Mouse (Mus musculus) lung, postnatal 0 days (tissue): ENCODE results near the gene Mmel1. TPM values are rescaled to one million over a fixed set of nuclear protein-coding genes. Genes with fewer than 3 reads are reported as not detected.

Source experiments
- ATAC-seq: fragments of 200-750 bp; cut with Nextera tagmentation; 2 replicates; pipeline ENCODE4 v1.8.0; 2017; ENCODE audit warnings: moderate library complexity
- DNase-seq: peaks from one replicate; pipeline ENCODE4 v3.0.0-alpha.2; 2016; ENCODE audit warnings: low spot score
- H3K27ac ChIP-seq: fragments of 300-500 bp; sonication (generic); 2 replicates; pipeline ENCODE4 v1.5.1; 2014; ENCODE audit warnings: antibody characterized with exemption, mild to moderate bottlenecking, low read length, mixed read lengths
- H3K27me3 ChIP-seq: fragments of 300-500 bp; sonication (generic); replicated peaks from 2 replicates; pipeline ENCODE4 v1.6.1; 2014; ENCODE audit warnings: low read length, mixed read lengths; ENCODE audit not compliant: insufficient read depth
- H3K36me3 ChIP-seq: fragments of 300-500 bp; sonication (generic); 2 replicates; pipeline ENCODE4 v1.6.1; 2014; ENCODE audit warnings: low read length, mixed read lengths; ENCODE audit not compliant: insufficient read depth
- H3K4me1 ChIP-seq: fragments of 300-500 bp; sonication (generic); 2 replicates; pipeline ENCODE4 v1.6.1; 2014; ENCODE audit warnings: antibody characterized with exemption, low read depth, low read length, mixed read lengths; ENCODE audit not compliant: insufficient read depth
- H3K4me2 ChIP-seq: fragments of 300-500 bp; sonication (generic); replicated peaks from 2 replicates; pipeline ENCODE4 v1.6.1; 2014; ENCODE audit warnings: low read depth, mild to moderate bottlenecking, low read length, moderate library complexity, mixed read lengths
- H3K4me3 ChIP-seq: fragments of 300-500 bp; sonication (generic); 2 replicates; pipeline ENCODE4 v1.5.1; 2014; ENCODE audit warnings: low read depth, low read length
- H3K9ac ChIP-seq: fragments of 300-500 bp; sonication (generic); replicated peaks from 2 replicates; pipeline ENCODE4 v1.6.1; 2014; ENCODE audit warnings: low read depth, mild to moderate bottlenecking
- H3K9me3 ChIP-seq: fragments of 300-500 bp; sonication (generic); 2 replicates; pipeline ENCODE4 v1.6.1; 2016; ENCODE audit warnings: low read length, mixed read lengths
- CTCF ChIP-seq: IDR thresholded peaks from 2 replicates; pipeline ENCODE4 v1.5.1; 2016; ENCODE audit warnings: antibody characterized with exemption, mild to moderate bottlenecking
- EP300 ChIP-seq: IDR thresholded peaks from 2 replicates; pipeline ENCODE4 v1.6.1; 2016; ENCODE audit warnings: antibody characterized with exemption, mild to moderate bottlenecking, control low read depth
- WGBS: fragments of 180-500 bp; shearing (Covaris S2); extraction: QIAGEN DNeasy Blood & Tissue Kit; methylation state at CpG from one replicate; pipeline ENCODE4 v1.1.7; 2014; 5-methylcytosine and 5-hydroxymethylcytosine counted together
- polyA plus RNA-seq: library from polyadenylated mRNA; unstranded; fragments of >200 nt; fragmentation: Nextera tagmentation; extraction: Ambion mirVana; gene quantifications from 2 replicates; pipeline ENCODE4 v1.2.1, GENCODE M21; 2015

Mmel1 gene
- polyA plus RNA-seq, 1 experiment from 2014 or later: 0.06 TPM

DNA sequence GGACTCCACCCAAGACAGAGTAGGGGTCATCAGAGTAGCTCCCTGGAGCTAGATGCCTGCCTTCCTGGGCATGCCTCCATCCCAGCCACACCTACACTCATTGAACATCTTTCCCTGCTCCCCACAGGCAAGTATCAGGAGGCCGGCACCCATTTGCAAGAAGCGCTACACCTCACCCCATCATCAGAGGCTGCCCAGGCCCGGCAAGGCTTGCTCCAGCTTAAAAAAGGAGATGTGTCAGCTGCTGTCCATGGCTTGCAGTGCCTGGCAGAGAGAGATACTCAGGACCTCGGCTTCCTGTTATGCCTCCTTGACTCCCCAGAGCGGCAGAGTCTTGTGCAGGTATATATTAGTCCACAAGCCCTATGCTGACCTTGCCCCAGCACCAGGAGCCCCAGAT is 7.4 kb upstream of the Mmel1 start:
- Histone ChIP-seq H3K4me2 (no peak overlapping the region), H3K36me3 (no peaks in the 10 kb centered on the region), H3K9me3 (no peaks in the 10 kb centered on the region), H3K4me3 (no peak overlapping the region), H3K27ac (no peak overlapping the region), H3K4me1 (peaks cover 4% of the 10 kb centered on the region), H3K27me3 (no peaks in the 10 kb centered on the region; the same call in 1 of the 2 replicates), H3K9ac (no peak overlapping the region)
- 66% methylated on average over 5 of the region's 5 CpGs for WGBS
- no peak for ATAC-seq
- no peak for DNase-seq
- TF ChIP-seq EP300 (no peak), CTCF (no peak)

DNA sequence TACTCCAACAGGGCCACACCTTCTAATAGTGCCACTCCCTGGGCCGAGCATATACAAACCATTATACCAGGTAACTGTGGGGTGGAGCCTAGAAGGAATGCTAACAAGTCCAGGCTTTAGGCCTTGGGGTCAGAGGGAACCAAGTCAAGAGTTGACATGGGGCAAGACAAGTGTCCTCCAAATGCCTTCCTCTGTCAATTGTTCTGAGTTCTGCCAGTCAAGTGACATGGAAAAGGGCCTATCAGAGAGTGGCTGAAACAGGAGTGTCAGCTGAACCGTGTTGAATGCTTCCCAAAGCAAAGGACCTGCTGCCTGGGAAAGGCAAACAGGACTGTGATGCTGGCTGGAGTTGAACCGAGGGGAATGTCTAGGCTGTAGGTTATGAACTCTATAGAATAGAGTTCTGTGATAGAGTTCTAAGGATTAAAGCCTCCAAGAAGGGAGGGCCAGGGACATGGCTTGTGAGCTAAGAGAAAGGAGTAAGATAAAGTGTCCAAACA is 5.9 kb upstream of the Mmel1 start:
- 60% methylated on average over 3 of the region's 3 CpGs for WGBS
- DNase-seq (peak; percentile 28), ATAC-seq (peak; percentile 19; the same call in 1 of the 2 replicates)
- Histone ChIP-seq H3K27ac (peak overlapping the region; percentile 48), H3K9me3 (no peaks in the 10 kb centered on the region), H3K4me3 (no peak overlapping the region), H3K27me3 (no peaks in the 10 kb centered on the region; the same call in 1 of the 2 replicates), H3K36me3 (no peaks in the 10 kb centered on the region), H3K4me2 (no peak overlapping the region), H3K9ac (no peak overlapping the region), H3K4me1 (peaks cover 4% of the 10 kb centered on the region)
- TF ChIP-seq CTCF (no peak), EP300 (no peak)

GRCm38 (mm10) chr4:154864271-154864771 is 5.1 kb upstream of the Mmel1 start:
- H3K4me2 ChIP-seq: peak overlapping the region; percentile 55
- DNase-seq (peak; percentile 93), ATAC-seq (peak; percentile 96)
- TF ChIP-seq EP300 (no peak), CTCF (peak; percentile 58)
- no peaks in the 10 kb centered on the region for H3K27me3 ChIP-seq
- peaks cover 4% of the 10 kb centered on the region for H3K4me1 ChIP-seq
- WGBS: 0% methylated on average over 17 of the region's 18 CpGs
- H3K27ac ChIP-seq: peak overlapping the region; percentile 48; the same call in 1 of the 2 replicates
- no peaks in the 10 kb centered on the region for H3K36me3 ChIP-seq
- peak overlapping the region; percentile 31 for H3K4me3 ChIP-seq
- 0 out of 2 replicates have a peak overlapping the region, but pooled peaks have one; percentile 8 for H3K9ac ChIP-seq
- no peaks in the 10 kb centered on the region for H3K9me3 ChIP-seq

DNA sequence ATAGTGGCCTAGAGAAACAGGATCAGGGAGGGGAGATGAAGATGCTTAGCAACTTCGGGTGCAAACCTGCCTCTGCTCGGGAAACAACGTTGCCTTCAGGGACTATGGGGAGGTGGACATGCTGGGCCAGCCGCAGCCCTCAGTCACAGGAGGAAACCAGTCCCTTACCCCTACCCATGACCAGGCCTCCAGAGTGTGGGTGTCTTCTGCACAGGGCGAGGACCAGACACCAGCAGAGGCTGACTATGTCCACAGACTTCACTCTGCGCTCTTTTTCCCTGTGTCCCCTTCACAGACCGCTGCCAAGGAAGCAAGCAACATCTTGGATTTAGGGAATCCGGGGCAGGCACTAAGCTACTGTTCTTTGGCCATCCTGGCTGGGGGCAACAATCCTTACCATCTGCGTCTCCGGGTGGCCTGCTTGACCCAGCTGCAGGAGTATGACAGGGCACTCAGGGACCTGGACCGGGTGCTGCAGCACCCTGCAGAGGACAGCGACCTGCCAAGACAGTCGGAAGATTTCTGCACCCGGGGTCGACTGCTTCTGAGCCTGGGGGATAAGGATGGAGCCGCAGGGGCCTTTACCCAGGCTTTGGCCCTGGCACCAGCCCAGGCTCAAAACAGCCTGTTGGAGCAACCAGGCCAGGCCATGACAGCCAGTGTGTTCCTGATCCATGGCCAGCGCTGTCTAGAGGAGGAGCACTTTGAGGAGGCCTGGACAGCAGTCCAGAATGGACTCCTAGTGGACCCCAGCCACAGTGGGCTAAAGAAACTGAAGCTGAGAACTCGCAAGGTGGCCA is 4.2 kb upstream of the Mmel1 start:
- no peak for ATAC-seq
- 78% methylated on average over 18 of the region's 18 CpGs for WGBS
- Histone ChIP-seq H3K9me3 (no peaks in the 10 kb centered on the region), H3K9ac (0 out of 2 replicates have a peak overlapping the region, but pooled peaks have one; percentile 8), H3K4me2 (no peak overlapping the region), H3K4me3 (no peak overlapping the region), H3K27me3 (no peaks in the 10 kb centered on the region), H3K36me3 (no peaks in the 10 kb centered on the region), H3K4me1 (peaks cover 4% of the 10 kb centered on the region), H3K27ac (no peak overlapping the region)
- TF ChIP-seq EP300 (no peak), CTCF (no peak)
- no peak for DNase-seq

DNA sequence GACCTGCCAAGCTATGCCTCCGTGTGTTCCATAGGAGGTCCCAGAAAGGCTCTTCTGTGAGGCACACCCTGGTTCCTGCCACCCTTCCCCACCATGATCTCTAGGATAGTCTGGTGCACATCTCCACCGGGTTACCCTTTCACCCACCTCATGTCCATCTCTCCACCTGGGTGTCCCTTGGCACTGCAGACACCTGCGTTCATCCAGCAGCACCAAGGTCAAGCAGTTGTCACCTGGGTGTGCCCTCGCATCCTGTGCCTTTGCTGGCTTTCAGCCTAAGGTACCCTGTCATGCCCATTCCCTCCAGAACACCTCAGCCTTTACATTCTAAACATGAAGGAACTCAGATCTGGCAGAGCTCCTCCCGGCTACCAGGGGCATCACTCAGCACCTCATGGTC is 3.0 kb upstream of the Mmel1 start:
- Histone ChIP-seq H3K4me2 (no peak overlapping the region), H3K9me3 (no peaks in the 10 kb centered on the region), H3K4me1 (peaks cover 4% of the 10 kb centered on the region), H3K27ac (no peak overlapping the region), H3K36me3 (no peaks in the 10 kb centered on the region), H3K9ac (no peak overlapping the region), H3K4me3 (no peak overlapping the region), H3K27me3 (no peaks in the 10 kb centered on the region)
- TF ChIP-seq EP300: no peak
- no peak for TF ChIP-seq CTCF
- WGBS: 91% methylated on average over 5 of the region's 5 CpGs
- DNase-seq: no peak
- no peak for ATAC-seq

GRCm38 (mm10) chr4:154867257-154867656 is 2.1 kb upstream of the Mmel1 start:
- H3K27ac ChIP-seq: no peak overlapping the region
- no peak for TF ChIP-seq EP300
- H3K4me3 ChIP-seq: no peak overlapping the region
- H3K9me3 ChIP-seq: no peaks in the 10 kb centered on the region
- DNase-seq (no peak), ATAC-seq (no peak)
- H3K4me1 ChIP-seq: peaks cover 4% of the 10 kb centered on the region
- H3K36me3 ChIP-seq: no peaks in the 10 kb centered on the region
- H3K9ac ChIP-seq: no peak overlapping the region
- H3K4me2 ChIP-seq: no peak overlapping the region
- 75% methylated on average over 6 of the region's 6 CpGs for WGBS
- no peaks in the 10 kb centered on the region for H3K27me3 ChIP-seq
